Mouse (Mus musculus) lung, adult 2 months (tissue): ENCODE results near the gene Ankle2.

Source experiments
- CTCF ChIP-seq: fragments of 200-500 bp; IDR thresholded peaks from 2 replicates; pipeline ENCODE4 v1.5.1; 2011; ENCODE audit warnings: mild to moderate bottlenecking, low read length, control low read depth; ENCODE audit not compliant: insufficient read depth
- POLR2A ChIP-seq: fragments of 200-500 bp; IDR thresholded peaks from 2 replicates; pipeline ENCODE4 v1.6.1; 2011; ENCODE audit warnings: low read depth, mild to moderate bottlenecking, control low read depth, low read length, borderline replicate concordance; ENCODE audit errors: extremely low read depth

DNA sequence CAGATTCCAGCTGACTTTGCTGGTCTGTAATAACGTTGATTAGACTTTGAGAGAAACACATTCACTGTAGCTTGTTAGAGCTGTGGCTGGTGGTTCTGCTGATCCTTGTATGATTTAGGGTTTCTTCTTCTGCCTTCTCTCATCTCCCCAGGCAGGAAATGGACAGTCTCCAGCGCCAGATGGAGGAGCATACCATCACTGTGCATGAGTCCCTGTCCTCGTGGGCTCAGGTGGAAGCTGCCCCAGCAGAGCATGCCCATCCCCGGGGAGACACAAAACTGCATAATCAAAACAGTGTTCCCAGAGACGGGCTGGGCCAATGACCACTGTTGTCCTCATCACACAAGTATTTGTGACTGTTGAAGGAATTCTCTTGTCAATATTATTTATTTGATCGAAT, 8.0 kb upstream of the Ankle2 start:
- no peak for TF ChIP-seq CTCF
- TF ChIP-seq POLR2A = no peak
